Mouse (Mus musculus) limb, embryonic 15.5 days (tissue): ENCODE results near the gene Gm21885. TPM values are rescaled to one million over a fixed set of nuclear protein-coding genes. Genes with fewer than 3 reads are reported as not detected.

Experiments
- ATAC-seq: fragments of 200-750 bp; cut with Nextera tagmentation; 2 replicates; pipeline ENCODE4 v1.8.0; 2017; ENCODE audit warnings: low read depth, moderate TSS enrichment; ENCODE audit not compliant: insufficient number of reproducible peaks, low FRiP score, low TSS enrichment
- H3K27ac ChIP-seq: fragments of 300-500 bp; sonication (generic); 2 replicates; pipeline ENCODE4 v1.5.1; 2015; ENCODE audit warnings: moderate library complexity, mild to moderate bottlenecking, inconsistent platforms
- H3K27me3 ChIP-seq: fragments of 300-500 bp; sonication (generic); 2 replicates; pipeline ENCODE4 v1.6.1; 2015; ENCODE audit warnings: inconsistent platforms
- H3K36me3 ChIP-seq: fragments of 300-500 bp; sonication (generic); 2 replicates; pipeline ENCODE4 v1.6.1; 2015; ENCODE audit warnings: inconsistent platforms
- H3K4me1 ChIP-seq: fragments of 300-500 bp; sonication (generic); 2 replicates; pipeline ENCODE4 v1.6.1; 2015; ENCODE audit warnings: inconsistent platforms
- H3K4me2 ChIP-seq: fragments of 300-500 bp; sonication (generic); 2 replicates; pipeline ENCODE4 v1.6.1; 2015; ENCODE audit warnings: mild to moderate bottlenecking, inconsistent platforms
- H3K4me3 ChIP-seq: fragments of 300-500 bp; sonication (generic); 2 replicates; pipeline ENCODE4 v1.5.1; 2015; ENCODE audit warnings: mild to moderate bottlenecking, inconsistent platforms
- H3K9ac ChIP-seq: fragments of 300-500 bp; sonication (generic); 2 replicates; pipeline ENCODE4 v1.6.1; 2015; ENCODE audit warnings: inconsistent platforms
- H3K9me3 ChIP-seq: fragments of 300-500 bp; sonication (generic); 2 replicates; pipeline ENCODE4 v1.6.1; 2016; ENCODE audit warnings: inconsistent platforms
- WGBS: fragments of 180-500 bp; shearing (Covaris S2); methylation state at CpG from one replicate; pipeline ENCODE4 v1.1.7; 2015; 5-methylcytosine and 5-hydroxymethylcytosine counted together
- polyA plus RNA-seq: library from polyadenylated mRNA; unstranded; fragments of >200 nt; fragmentation: Nextera tagmentation; extraction: Ambion mirVana; gene quantifications from 2 replicates; pipeline ENCODE4 v1.2.1, GENCODE M21; 2015

The Gm21885 gene
- polyA plus RNA-seq, 1 experiment from 2014 or later = 0.19 TPM

GRCm38 (mm10) chr11:94322636-94323035 is 41.0 kb downstream of the Gm21885 start:
- ATAC-seq = no peak
- peaks cover 25% of the 10 kb centered on the region for H3K4me1 ChIP-seq
- peak overlapping the region; percentile 86; the same call in 1 of the 2 replicates for H3K4me3 ChIP-seq
- H3K36me3 ChIP-seq = 0 out of 2 replicates have a peak, but pooled peaks cover 3% of the 10 kb centered on the region
- H3K4me2 ChIP-seq = peak overlapping the region; percentile 56
- no peaks in the 10 kb centered on the region for H3K27me3 ChIP-seq
- H3K9me3 ChIP-seq = no peaks in the 10 kb centered on the region
- no peak overlapping the region for H3K9ac ChIP-seq
- 37% methylated on average over 5 of the region's 5 CpGs for WGBS
- H3K27ac ChIP-seq = peak overlapping the region; percentile 99

GRCm38 (mm10) chr11:94323271-94323925 is 41.7 kb downstream of the Gm21885 start:
- Histone ChIP-seq H3K4me2 (no peak overlapping the region), H3K4me1 (peaks cover 18% of the 10 kb centered on the region), H3K27me3 (no peaks in the 10 kb centered on the region), H3K27ac (no peak overlapping the region), H3K9me3 (no peaks in the 10 kb centered on the region), H3K36me3 (no peaks in the 10 kb centered on the region), H3K4me3 (no peak overlapping the region), H3K9ac (no peak overlapping the region)
- 82% methylated on average over 5 of the region's 5 CpGs for WGBS
- ATAC-seq = no peak

- Histone ChIP-seq H3K4me1 (peaks cover 23% of the 10 kb centered on the region), H3K27me3 (no peaks in the 10 kb centered on the region), H3K27ac (no peak overlapping the region), H3K9me3 (no peaks in the 10 kb centered on the region), H3K4me2 (no peak overlapping the region), H3K36me3 (no peaks in the 10 kb centered on the region), H3K9ac (no peak overlapping the region), H3K4me3 (no peak overlapping the region)
- WGBS = 86% methylated on average over 5 of the region's 5 CpGs
- ATAC-seq = no peak
These were observed 42.9 kb downstream of the Gm21885 start for GRCm38 (mm10) chr11:94324618-94325017.

DNA sequence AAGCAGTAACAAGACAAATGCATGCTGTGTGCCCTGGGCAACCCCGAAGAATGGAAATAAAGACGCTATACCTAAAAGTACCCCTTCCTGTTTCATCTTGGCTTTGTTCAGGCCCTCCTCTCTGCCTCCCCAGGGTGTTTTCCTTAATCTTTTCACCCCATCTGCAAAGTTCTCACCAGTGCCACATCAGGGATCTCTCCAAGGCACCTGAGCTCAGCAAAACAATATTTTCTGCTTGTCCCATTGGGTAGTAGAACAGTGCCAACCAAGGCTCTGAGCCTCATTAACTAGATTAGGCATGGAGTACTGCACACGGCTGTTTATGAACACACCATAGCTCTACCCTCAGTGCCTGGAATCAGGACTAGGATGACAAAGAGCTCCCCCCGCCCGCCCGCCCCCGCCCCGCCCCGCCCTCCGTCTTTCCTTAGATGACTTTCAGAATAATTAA is 45.3 kb downstream of the Gm21885 start:
- ATAC-seq = no peak
- Histone ChIP-seq H3K9me3 (no peaks in the 10 kb centered on the region), H3K4me3 (peak overlapping the region; percentile 77), H3K36me3 (no peaks in the 10 kb centered on the region), H3K4me2 (peak overlapping the region; percentile 61), H3K27me3 (no peaks in the 10 kb centered on the region), H3K27ac (peak overlapping the region; percentile 76), H3K9ac (no peak overlapping the region), H3K4me1 (peaks cover 24% of the 10 kb centered on the region)
- WGBS = 7% methylated on average over 10 of the region's 10 CpGs

DNA sequence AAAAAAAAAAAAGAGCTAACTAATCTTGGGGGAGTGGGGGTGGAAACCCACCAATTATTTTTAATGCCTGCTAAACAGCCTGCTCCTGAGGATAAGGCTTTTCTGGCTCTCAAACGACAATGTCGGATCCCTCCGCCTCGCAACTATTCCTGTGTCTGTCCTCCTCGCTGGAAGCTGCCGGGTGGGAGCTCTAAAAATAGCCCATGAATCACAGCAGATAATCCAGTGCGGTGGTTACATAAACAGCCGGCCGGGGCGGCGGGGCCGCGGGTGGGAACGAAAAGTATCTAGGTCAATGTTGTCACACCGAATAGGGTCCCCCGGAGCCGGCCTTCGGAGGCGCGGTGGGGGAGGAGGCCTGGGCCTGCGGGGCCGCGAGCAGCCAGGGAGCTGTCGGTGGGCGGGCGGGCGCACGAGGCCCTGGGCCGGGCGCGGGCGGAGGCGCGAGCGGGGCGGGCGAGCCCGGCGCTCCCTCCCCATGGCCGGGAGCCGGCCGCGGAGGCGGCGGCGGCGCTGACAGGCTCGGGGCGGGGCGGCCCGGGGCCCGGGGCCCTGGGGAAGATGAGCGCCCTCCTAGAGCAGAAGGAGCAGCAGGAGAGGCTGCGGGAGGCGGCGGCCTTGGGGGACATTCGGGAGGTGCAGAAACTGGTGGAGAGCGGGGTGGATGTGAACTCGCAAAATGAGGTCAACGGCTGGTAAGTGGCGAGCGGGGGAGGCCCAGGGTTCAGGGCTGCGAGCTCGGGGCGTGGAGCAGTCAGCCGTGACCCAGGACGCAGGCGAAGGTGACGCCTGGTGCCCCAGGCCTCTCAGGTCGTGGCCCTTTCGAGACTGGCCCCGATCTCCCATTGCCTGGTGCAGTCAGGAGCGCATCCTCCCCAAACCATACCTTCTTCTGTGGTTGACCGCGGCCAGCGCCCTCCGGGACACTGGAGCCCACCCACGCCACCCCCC is 46.3 kb downstream of the Gm21885 start, which contains the start of gene Ankrd40:
Gene Ankrd40, plus strand, starts transcription at position 309 of the 951 bp plus-strand sequence.
- no peaks in the 10 kb centered on the region for H3K27me3 ChIP-seq
- no peaks in the 10 kb centered on the region for H3K9me3 ChIP-seq
- peak within 1 kb of the TSS; percentile 61 for H3K4me2 ChIP-seq
- WGBS = under 1% methylated on average over 58 of the region's 78 CpGs
- peak within 1 kb of the TSS; percentile 77 for H3K4me3 ChIP-seq
- H3K9ac ChIP-seq = peak within 1 kb of the TSS; percentile 93
- H3K4me1 ChIP-seq = peaks cover 20% of the 10 kb centered on the region
- ATAC-seq = peak; percentile 87
- H3K36me3 ChIP-seq = no peaks in the 10 kb centered on the region
- peak within 1 kb of the TSS; percentile 98 for H3K27ac ChIP-seq

DNA sequence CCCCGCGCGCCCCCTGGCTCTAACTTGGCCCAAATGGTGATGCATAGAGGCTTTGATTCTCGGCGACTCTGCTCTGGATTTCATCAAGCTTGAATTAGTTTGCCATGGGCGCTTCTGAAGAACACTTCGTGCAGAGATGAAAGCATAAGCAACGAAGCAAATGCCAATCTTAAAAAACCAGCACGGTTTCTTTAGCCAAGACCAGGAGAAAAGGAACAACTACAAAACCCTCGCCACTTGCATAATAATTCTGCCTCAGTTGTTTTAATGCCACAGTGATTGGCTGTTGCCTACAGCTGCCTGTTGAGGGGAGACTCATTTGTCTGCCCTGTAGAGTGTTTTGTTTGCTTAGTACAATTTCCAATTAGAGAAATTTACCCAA is 47.0 kb downstream of the Gm21885 start:
- no peak for ATAC-seq
- H3K27ac ChIP-seq = peak overlapping the region; percentile 98
- H3K4me1 ChIP-seq = peaks cover 20% of the 10 kb centered on the region
- H3K4me2 ChIP-seq = peak overlapping the region; percentile 61
- no peaks in the 10 kb centered on the region for H3K27me3 ChIP-seq
- peak overlapping the region; percentile 93 for H3K9ac ChIP-seq
- H3K9me3 ChIP-seq = no peaks in the 10 kb centered on the region
- 0% methylated on average over 9 of the region's 10 CpGs for WGBS
- H3K36me3 ChIP-seq = no peaks in the 10 kb centered on the region
- peak overlapping the region; percentile 77 for H3K4me3 ChIP-seq

DNA sequence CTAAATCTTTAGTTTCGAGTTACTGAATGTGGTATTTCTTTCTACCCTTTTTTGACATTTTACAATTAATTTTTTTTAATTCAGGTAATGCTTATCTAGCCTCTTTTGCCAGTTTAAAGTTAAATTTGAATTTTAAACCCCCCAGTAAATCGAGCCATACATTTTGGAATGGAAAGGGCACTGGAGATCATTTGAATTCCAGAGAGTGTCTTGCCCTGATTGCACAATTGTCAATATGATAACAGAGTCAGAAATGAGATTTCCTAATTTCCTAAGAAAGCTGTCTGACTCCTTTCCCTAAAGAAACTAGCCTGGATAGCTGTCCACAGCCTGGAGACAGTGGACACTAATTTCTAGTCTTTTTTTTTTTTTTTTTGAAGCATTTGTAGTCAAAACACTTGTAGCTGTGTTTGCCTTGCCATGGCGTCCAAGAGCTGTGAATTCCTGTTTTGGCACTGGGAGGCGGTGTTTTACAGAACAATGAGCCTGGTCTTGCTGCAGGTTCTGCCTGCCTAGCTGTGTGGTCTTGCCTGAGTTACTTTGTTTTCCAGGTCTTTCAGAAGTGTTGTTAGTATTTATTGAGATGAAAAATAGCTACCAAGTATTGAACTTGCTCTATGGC is 47.7 kb downstream of the Gm21885 start:
- Histone ChIP-seq H3K9me3 (no peaks in the 10 kb centered on the region), H3K36me3 (peaks cover 5% of the 10 kb centered on the region), H3K9ac (no peak overlapping the region), H3K27ac (no peak overlapping the region), H3K4me3 (no peak overlapping the region), H3K4me1 (peaks cover 20% of the 10 kb centered on the region), H3K27me3 (no peaks in the 10 kb centered on the region), H3K4me2 (peak overlapping the region; percentile 61)
- ATAC-seq = no peak
- 51% methylated on average over 4 of the region's 4 CpGs for WGBS

- 92% methylated on average over 3 of the region's 3 CpGs for WGBS
- no peak for ATAC-seq
- Histone ChIP-seq H3K36me3 (peaks cover 11% of the 10 kb centered on the region), H3K4me2 (no peak overlapping the region), H3K27ac (no peak overlapping the region), H3K4me1 (peaks cover 20% of the 10 kb centered on the region), H3K4me3 (no peak overlapping the region), H3K27me3 (no peaks in the 10 kb centered on the region), H3K9ac (no peak overlapping the region), H3K9me3 (no peaks in the 10 kb centered on the region)
These were observed 48.5 kb downstream of the Gm21885 start for GRCm38 (mm10) chr11:94330211-94330610.

GRCm38 (mm10) chr11:94332726-94333125 is 51.1 kb downstream of the Gm21885 start:
- Histone ChIP-seq H3K9me3 (no peaks in the 10 kb centered on the region), H3K4me3 (no peak overlapping the region), H3K4me2 (no peak overlapping the region), H3K36me3 (peaks cover 29% of the 10 kb centered on the region), H3K9ac (no peak overlapping the region), H3K27me3 (no peaks in the 10 kb centered on the region), H3K27ac (no peak overlapping the region), H3K4me1 (peaks cover 13% of the 10 kb centered on the region; the same call in 1 of the 2 replicates)
- no peak for ATAC-seq
- WGBS = 86% methylated on average over 6 of the region's 6 CpGs

- no peak overlapping the region for H3K4me3 ChIP-seq
- 79% methylated on average over 8 of the region's 8 CpGs for WGBS
- H3K27me3 ChIP-seq = no peaks in the 10 kb centered on the region
- H3K27ac ChIP-seq = 0 out of 2 replicates have a peak overlapping the region, but pooled peaks have one; percentile 47
- H3K9ac ChIP-seq = no peak overlapping the region
- H3K36me3 ChIP-seq = peaks cover 46% of the 10 kb centered on the region
- H3K9me3 ChIP-seq = no peaks in the 10 kb centered on the region
- H3K4me2 ChIP-seq = no peak overlapping the region
- ATAC-seq = peak; percentile 19; the same call in 1 of the 2 replicates
- peaks cover 10% of the 10 kb centered on the region; the same call in 1 of the 2 replicates for H3K4me1 ChIP-seq
These were observed 52.8 kb downstream of the Gm21885 start for GRCm38 (mm10) chr11:94334386-94334968.
